Mouse (Mus musculus): Measurements from ENCODE around the gene Inpp4a.

The Inpp4a gene

DNA sequence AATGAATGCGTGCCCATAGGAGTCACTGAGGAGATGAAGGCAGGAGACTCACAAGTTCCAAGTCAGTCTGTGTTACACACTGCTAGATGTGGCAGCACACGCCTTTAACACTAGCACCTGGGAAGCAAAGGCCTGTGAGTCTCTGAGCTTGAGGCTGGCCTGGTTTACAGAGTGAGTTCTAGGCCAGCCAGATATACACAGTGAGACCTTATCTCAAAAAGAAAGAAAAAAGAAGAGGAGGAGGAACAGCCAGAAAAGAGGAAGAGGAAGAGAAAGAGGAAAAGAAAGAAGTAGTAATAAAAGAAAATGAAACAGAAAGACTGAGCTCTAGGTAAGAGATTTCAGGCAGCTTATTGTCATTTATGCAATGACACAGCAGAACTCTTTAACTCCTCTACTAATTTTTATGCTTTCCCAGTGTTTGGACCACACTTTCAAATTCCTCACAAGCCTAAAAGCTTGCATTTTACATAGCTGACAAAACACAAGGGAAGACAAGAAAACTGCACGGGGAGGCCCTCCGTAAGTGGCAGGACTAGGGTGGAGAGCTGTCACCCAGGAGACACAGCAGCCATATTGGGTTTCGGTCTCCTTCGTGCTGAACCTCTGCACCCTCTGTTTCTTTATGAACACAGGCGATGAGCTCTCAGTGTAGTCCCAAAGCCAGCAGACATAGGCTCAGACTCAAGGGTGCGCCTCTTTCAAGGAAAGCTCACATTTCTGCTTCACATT is 127.6 kb downstream of the Inpp4a start:
- DNase-seq, result no peak

DNA sequence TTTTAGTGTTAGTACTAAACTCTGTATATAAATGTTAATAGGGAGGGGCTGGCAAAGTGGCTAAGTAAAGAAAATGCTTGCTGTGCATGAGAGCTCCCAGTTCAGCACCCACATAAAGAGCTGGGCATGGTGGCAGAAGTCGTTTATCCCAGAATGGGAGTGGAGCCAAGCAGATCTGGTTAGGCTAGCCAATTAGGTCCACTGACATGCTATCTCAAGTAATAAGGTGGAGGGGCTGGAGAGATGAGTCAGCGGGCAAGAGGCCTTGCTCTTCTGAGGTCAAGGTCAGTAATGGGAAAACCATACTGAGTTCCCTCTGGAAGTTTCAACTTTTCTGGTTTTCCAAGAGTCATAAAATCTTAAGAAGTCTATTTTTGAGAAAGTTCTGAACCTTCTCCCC is 129.2 kb downstream of the Inpp4a start:
- peak; percentile 39 for DNase-seq

DNA sequence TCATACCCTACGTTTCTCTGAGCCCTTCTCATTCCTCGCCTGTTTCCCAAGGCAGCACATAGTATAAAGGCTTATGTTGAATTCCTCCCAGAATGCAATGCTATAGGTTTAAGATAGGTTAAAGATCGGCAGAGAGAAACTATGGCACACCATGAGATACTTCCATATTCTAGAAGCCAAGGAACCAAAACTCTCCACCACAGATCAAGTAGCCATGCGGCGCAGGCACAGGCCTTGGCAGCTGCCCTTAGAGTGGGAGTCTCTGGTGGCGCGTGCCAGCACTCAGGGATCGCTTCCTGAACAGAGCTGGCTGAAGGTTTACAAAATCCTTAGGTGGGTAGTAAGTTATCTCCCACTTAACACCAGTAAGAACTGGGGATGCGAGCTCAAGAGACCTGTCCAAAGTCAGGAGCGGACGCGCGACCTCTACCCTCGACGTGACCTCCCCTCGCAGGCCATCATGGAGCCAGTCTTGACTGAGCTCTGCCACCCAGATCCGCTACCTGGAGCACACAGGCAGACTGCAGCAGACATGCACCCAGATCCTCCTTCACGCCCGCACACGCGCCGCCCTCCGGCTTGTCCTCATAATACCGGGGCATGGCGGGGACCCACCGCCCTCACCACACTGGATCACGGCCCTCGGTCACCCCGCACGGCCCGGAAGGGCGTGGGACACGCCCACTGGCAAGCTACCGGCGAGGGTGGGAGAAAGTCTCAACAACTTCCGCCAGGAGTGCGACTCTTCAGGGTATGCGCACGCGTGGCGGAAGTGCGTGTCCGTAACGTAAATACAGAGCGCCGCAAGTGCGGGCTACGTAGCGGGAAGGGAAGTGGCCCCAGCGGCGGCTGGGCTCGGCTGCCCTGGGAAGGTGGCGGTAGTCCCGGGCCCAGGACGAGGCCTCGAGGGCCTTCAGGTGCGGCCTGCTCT is 130.0 kb downstream of the Inpp4a start, which contains the start of the genes Coa5 and Unc50:
Coa5 (minus strand) TSS at position 738 of the 931 bp plus-strand sequence.
Unc50 (plus strand) TSS at position 774 of the 931 bp plus-strand sequence.
- DNase-seq, result peak; percentile 95

DNA sequence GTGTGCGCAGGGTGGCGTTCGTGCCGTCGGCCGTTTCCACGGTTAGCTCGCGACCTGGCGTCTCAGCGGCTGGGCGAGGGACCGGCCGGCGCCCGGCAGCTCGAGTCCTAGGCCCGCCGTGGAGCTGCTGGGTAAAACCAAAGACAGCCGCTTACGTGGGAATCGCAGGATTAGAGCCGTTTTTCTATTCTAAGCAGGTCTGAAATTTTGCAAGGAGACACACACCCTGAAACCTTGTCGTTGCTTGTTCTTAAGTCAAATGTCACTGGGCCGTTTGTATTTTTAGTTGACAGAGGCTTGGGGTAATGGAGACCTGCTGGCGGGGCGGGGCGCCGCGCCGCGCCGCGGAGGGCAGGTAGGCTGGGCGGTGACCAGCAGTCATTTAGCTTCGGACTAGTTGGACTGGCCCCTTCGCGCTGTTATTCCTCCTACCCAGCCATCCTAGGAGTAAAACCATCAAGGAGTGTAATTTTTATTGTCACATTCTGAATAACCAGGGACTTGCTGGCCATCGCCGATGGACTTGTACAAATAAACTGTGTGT is 130.7 kb downstream of the Inpp4a start:
- DNase-seq, result no peak

DNA sequence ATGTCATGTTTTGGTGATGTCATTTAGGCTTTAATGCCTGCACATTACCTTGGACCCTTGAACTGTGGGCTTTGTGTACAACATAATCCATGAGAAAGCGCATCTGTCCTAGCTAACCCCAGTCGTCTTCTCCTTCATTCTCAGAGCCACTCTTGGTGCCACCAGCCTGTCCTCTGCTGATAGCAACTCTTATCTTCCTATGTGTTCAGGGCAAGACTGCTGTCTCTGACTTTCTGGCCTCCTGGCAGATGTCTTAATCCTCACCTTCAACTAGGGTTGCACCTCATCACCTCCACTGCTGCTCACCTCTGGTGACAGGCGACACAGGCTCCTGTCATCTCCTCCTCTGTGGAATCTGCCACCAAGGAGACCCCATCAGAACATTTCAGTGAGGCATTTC is 136.8 kb downstream of the Inpp4a start:
- no peak for DNase-seq

DNA sequence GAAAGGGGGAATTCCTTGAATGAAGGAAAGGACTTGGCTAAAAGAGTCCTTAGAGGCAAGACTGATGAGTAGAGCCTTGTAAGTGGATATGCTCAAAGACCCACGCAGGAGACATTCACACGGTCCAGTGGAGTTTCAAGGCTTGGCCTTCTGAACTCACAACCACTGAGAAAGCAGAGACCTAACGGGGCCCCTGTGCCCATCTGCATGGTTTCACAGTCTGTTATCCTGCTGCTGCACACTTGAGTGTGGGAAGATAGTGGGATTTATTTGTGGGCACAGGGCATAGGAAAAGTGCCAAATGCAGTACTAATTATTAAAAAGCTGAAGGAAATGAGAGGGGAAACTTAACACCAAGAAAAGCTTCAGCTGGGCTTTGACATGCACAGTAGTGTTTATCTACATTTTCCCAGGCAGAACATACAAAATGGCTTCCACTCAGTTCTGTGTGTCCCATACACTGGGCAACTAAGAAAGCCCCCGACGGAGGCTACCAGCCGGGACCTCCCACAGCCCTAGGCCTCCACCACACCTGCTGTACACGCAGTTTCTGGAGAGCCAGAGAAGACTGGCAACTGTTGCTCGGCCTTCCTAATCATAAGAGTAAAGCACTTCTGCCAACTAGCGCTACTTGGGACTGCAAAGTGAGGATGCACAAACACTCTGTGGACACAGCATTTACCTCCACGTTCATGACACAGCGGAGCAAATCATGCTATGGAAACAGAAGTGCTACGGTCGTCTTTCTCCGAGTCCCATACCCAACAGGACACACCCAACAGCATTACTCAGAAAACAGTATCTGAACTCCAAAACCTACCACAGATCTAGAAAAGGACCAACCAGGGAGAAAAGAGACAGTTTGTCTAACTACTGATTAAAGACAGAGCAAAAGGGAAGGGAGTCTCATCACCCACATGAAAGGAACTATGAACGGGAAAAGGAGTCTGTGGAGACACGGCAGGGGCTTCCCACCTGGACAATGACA is 143.5 kb downstream of the Inpp4a start:
- DNase-seq, result no peak

- DNase-seq, result no peak
These were observed 148.9 kb downstream of the Inpp4a start for GRCm38 (mm10) chr1:37448361-37449095.

- DNase-seq, result no peak
These were observed 151.6 kb downstream of the Inpp4a start for GRCm38 (mm10) chr1:37451270-37451669.

- no peak for DNase-seq
These were observed 157.9 kb downstream of the Inpp4a start for GRCm38 (mm10) chr1:37457546-37457945.

Data from cerebellum, adult 11-12 months (tissue).